Mouse (Mus musculus): ENCODE results near the gene Cd207.

DNA sequence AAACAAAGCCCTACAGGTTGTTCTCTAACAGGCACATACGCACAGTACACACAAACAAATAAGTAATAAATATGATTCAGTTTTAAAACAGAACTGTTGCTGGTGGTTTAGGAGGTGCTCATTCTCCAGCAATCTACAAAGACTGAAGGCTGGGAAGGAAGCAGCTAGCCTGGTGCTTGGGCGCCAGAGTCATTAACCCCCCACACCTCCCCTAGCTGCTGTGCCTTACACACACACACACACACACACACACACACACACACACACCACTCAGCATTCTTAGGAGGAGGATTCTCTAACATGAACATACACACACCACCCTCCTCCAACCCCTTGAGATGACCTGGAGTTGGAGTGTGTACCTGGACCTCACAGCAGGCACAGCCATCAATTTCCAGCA is 13.3 kb upstream of the Cd207 start:
- TF ChIP-seq MYOG (IDR thresholded peaks at IDR 0.05; ENCODE audit: control insufficient read depth, extremely low read depth, insufficient read length), result no peak
- no peak for TF ChIP-seq CTCF (IDR thresholded peaks at IDR 0.05; ENCODE audit: control insufficient read depth, insufficient read depth, insufficient read length)
